Comparison of ENCODE assay signal across 15 mouse cellular contexts in genomic region chr7:107819442-107819841, GRCm38 (mm10). TPM values are rescaled to one million over a fixed set of nuclear protein-coding genes. Genes with fewer than 3 reads are reported as not detected.
DNase-seq lines count a peak whose midpoint lies in the region; ATAC-seq and TF ChIP-seq lines count a peak whose summit lies in the region.
"Had no signal": no experiment of that assay in that cellular context is flagged by ENCODE, and none has a peak within 500 bp of the region (broad histone marks: within the 10 kb centered on the region; RNA-seq: fewer than 3 reads in every experiment).

No protein-coding gene starts in this region.

- no peaks in the 10 kb centered on the region for H3K4me1 ChIP-seq in liver, embryonic 14.5 days (replicated peaks; ENCODE audit: control insufficient read depth in 2 of 2, insufficient read depth in 2 of 2, low read length in 1 of 2)
- H3K4me1 ChIP-seq in liver, embryonic 11.5 days (replicated peaks; ENCODE audit: control insufficient read depth, insufficient read depth, low read length), result no peaks in the 10 kb centered on the region
- H3K4me1 ChIP-seq in ES-E14 (ENCODE audit: control insufficient read depth in 2 of 2, insufficient read depth in 2 of 2, low read length in 2 of 2, poor library complexity in 1 of 2), result no peaks in the 10 kb centered on the region
- H3K4me1 ChIP-seq: hindbrain, embryonic 12.5 days had no signal

- H3K4me2 ChIP-seq in liver, embryonic 14.5 days (ENCODE audit: low read depth), result no peak overlapping the region
- no peak overlapping the region for H3K4me2 ChIP-seq in liver, embryonic 11.5 days
- H3K4me2 ChIP-seq: hindbrain, embryonic 12.5 days had no signal

- TF ChIP-seq CTCF in liver, embryonic 14.5 days (IDR thresholded peaks at IDR 0.05; ENCODE audit: low read depth), result peak; percentile 24; the same call in 1 of the 2 replicates

- no peak overlapping the region for H3K9ac ChIP-seq in liver, embryonic 14.5 days (replicated peaks)
- no peak overlapping the region for H3K9ac ChIP-seq in liver, embryonic 11.5 days (ENCODE audit: low read depth, low read length)
- no peak overlapping the region for H3K9ac ChIP-seq in ES-E14 (ENCODE audit: insufficient read depth, low read depth, low read length, poor library complexity, severe bottlenecking)
- H3K9ac ChIP-seq: hindbrain, embryonic 12.5 days had no signal

- no peaks in the 10 kb centered on the region for H3K36me3 ChIP-seq in liver, embryonic 14.5 days (replicated peaks; ENCODE audit: control insufficient read depth, insufficient read depth, low read depth)
- no peaks in the 10 kb centered on the region for H3K36me3 ChIP-seq in liver, embryonic 11.5 days (ENCODE audit: control insufficient read depth, insufficient read depth, low read length)
- H3K36me3 ChIP-seq in ES-E14 (ENCODE audit: control insufficient read depth, insufficient read depth, low read length, poor library complexity, severe bottlenecking), result no peaks in the 10 kb centered on the region
- H3K36me3 ChIP-seq: hindbrain, embryonic 12.5 days had no signal

- no peak overlapping the region for H3K27ac ChIP-seq in liver, embryonic 14.5 days
- no peak overlapping the region for H3K27ac ChIP-seq in liver, embryonic 11.5 days (ENCODE audit: low read depth, low read length)
- H3K27ac ChIP-seq in ES-E14 (ENCODE audit: insufficient read depth, low read depth, low read length, poor library complexity, severe bottlenecking), result no peak overlapping the region
- H3K27ac ChIP-seq: hindbrain, embryonic 12.5 days; macrophage had no signal

- TF ChIP-seq EP300 in liver, embryonic 14.5 days (IDR thresholded peaks at IDR 0.05; ENCODE audit: low read depth), result no peak

- intact Hi-C loops in heart, postnatal 36 days (cut with DNase I), result no loop called here

- H3K9me3 ChIP-seq in liver, embryonic 14.5 days (ENCODE audit: control insufficient read depth, low read length), result no peaks in the 10 kb centered on the region
- H3K9me3 ChIP-seq in liver, embryonic 11.5 days (ENCODE audit: control insufficient read depth, low read length), result no peaks in the 10 kb centered on the region
- H3K9me3 ChIP-seq in ES-E14 (ENCODE audit: control insufficient read depth, insufficient read depth, low read depth, low read length), result no peaks in the 10 kb centered on the region
- H3K9me3 ChIP-seq: hindbrain, embryonic 12.5 days had no signal

- in situ Hi-C loops in ES-E14 (cut with MboI; ENCODE audit: low sequenced_read_pairs in 2 of 2, unreplicated experiment in 2 of 2), result no loop called here

- DNase-seq in heart, adult 8-10 months (ENCODE audit: low spot score), result peak; percentile 2
- DNase-seq in heart, postnatal 36 days, result no peak
- no peak for DNase-seq in liver, embryonic 14.5 days (ENCODE audit: low read depth in 3 of 3, low spot score in 3 of 3)
- DNase-seq in liver, embryonic 11.5 days (ENCODE audit: low spot score), result no peak
- DNase-seq in ES-E14 (ENCODE audit: low read depth, low spot score), result peak; percentile 17
- DNase-seq in induced T-regulatory cell, adult 2 months (ENCODE audit: low read depth), result peak; percentile 3
- no peak for DNase-seq in spleen, adult 18-20 months
- DNase-seq in right cerebral cortex, adult 18-20 months, result no peak
- DNase-seq: left cerebral cortex, postnatal 4 days had no signal

- ATAC-seq in liver, embryonic 14.5 days (ENCODE audit: insufficient read depth), result no peak
- no peak for ATAC-seq in liver, embryonic 11.5 days (replicated peaks; ENCODE audit: low FRiP score)

- H3K27me3 ChIP-seq in liver, embryonic 14.5 days (ENCODE audit: control insufficient read depth, insufficient read depth, low read length), result no peaks in the 10 kb centered on the region
- no peaks in the 10 kb centered on the region for H3K27me3 ChIP-seq in liver, embryonic 11.5 days (replicated peaks; ENCODE audit: control insufficient read depth, insufficient read depth, low read length)
- H3K27me3 ChIP-seq: hindbrain, embryonic 12.5 days had no signal

- no peak overlapping the region for H3K4me3 ChIP-seq in liver, embryonic 14.5 days (ENCODE audit: insufficient read depth in 1 of 2, low read depth in 2 of 2, low read length in 2 of 2)
- H3K4me3 ChIP-seq in liver, embryonic 11.5 days (ENCODE audit: low read depth, low read length), result no peak overlapping the region
- no peak overlapping the region for H3K4me3 ChIP-seq in ES-E14 (ENCODE audit: insufficient read depth in 1 of 2, low read depth in 1 of 2, low read length in 2 of 2, poor library complexity in 1 of 2, severe bottlenecking in 1 of 2)
- H3K4me3 ChIP-seq: hindbrain, embryonic 12.5 days had no signal

TF ChIP-seq in ES-E14, 5 proteins besides CTCF, POLR2A, EP300 and RAD21:
- TF ChIP-seq ZC3H11A (IDR thresholded peaks at IDR 0.05; ENCODE audit: borderline replicate concordance, low read depth, low read length) (peak; percentile 13; the same call in 1 of the 2 replicates), HCFC1 (IDR thresholded peaks at IDR 0.05; ENCODE audit: borderline replicate concordance, insufficient read depth, low read length) (no peak), CHD2 (IDR thresholded peaks at IDR 0.05; ENCODE audit: low read depth, low read length) (no peak)

RNA-seq across cellular contexts. Expression of gene Olfr469, which starts 5.9 kb away (rescaled TPM):
- not detected for total RNA-seq in heart, adult 8-10 months (2022)
- not detected for total RNA-seq in heart, postnatal 36 days (2021)
- not detected in 2 replicates for polyA plus RNA-seq in liver, embryonic 14.5 days (2012; rRNA removed)
- polyA plus RNA-seq in liver, embryonic 14.5 days (2014; fragmentation: Nextera tagmentation; extraction: Ambion mirVana), result not detected in 2 replicates
- polyA plus RNA-seq in liver, embryonic 11.5 days (2014; fragmentation: Nextera tagmentation; extraction: Ambion mirVana), result not detected in 2 replicates
- total RNA-seq in ES-E14 (2012; rRNA removed), result not detected in 2 replicates
- total RNA-seq: adrenal gland, adult 18-20 months; left cerebral cortex, postnatal 4 days had no signal
- polyA plus RNA-seq: forebrain, embryonic 11.5 days; gonadal fat pad, adult 2 months; hindbrain, embryonic 12.5 days; macrophage; urinary bladder, adult 2 months had no signal

RNA-seq across cellular contexts. Expression of gene Olfr467, which starts 7.4 kb away (rescaled TPM):
- total RNA-seq in heart, adult 8-10 months (2022), result not detected
- total RNA-seq in heart, postnatal 36 days (2021), result not detected
- not detected in 2 replicates for polyA plus RNA-seq in liver, embryonic 14.5 days (2012; rRNA removed)
- not detected in 2 replicates for polyA plus RNA-seq in liver, embryonic 14.5 days (2014; fragmentation: Nextera tagmentation; extraction: Ambion mirVana)
- not detected in 2 replicates for polyA plus RNA-seq in liver, embryonic 11.5 days (2014; fragmentation: Nextera tagmentation; extraction: Ambion mirVana)
- total RNA-seq in ES-E14 (2012; rRNA removed), result not detected in 2 replicates
- total RNA-seq: adrenal gland, adult 18-20 months; left cerebral cortex, postnatal 4 days had no signal
- polyA plus RNA-seq: forebrain, embryonic 11.5 days; hindbrain, embryonic 12.5 days; macrophage; urinary bladder, adult 2 months had no signal

RNA-seq across cellular contexts. Expression of gene Ovch2, which starts 18.4 kb away (rescaled TPM):
- total RNA-seq in heart, adult 8-10 months (2022), result not detected
- not detected for total RNA-seq in heart, postnatal 36 days (2021)
- not detected in 2 replicates for polyA plus RNA-seq in liver, embryonic 14.5 days (2012; rRNA removed)
- polyA plus RNA-seq in liver, embryonic 14.5 days (2014; fragmentation: Nextera tagmentation; extraction: Ambion mirVana), result not detected in 2 replicates
- polyA plus RNA-seq in liver, embryonic 11.5 days (2014; fragmentation: Nextera tagmentation; extraction: Ambion mirVana), result not detected in 2 replicates
- not detected in 2 replicates for total RNA-seq in ES-E14 (2012; rRNA removed)
- total RNA-seq: adrenal gland, adult 18-20 months; left cerebral cortex, postnatal 4 days had no signal
- polyA plus RNA-seq: forebrain, embryonic 11.5 days; hindbrain, embryonic 12.5 days; macrophage; urinary bladder, adult 2 months had no signal

RNA-seq across cellular contexts. Expression of gene Olfr470, which starts 27.8 kb away (rescaled TPM):
- total RNA-seq in heart, adult 8-10 months (2022), result not detected
- not detected for total RNA-seq in heart, postnatal 36 days (2021)
- not detected in 2 replicates for polyA plus RNA-seq in liver, embryonic 14.5 days (2012; rRNA removed)
- not detected in 2 replicates for polyA plus RNA-seq in liver, embryonic 14.5 days (2014; fragmentation: Nextera tagmentation; extraction: Ambion mirVana)
- not detected in 2 replicates for polyA plus RNA-seq in liver, embryonic 11.5 days (2014; fragmentation: Nextera tagmentation; extraction: Ambion mirVana)
- total RNA-seq in ES-E14 (2012; rRNA removed), result not detected in 2 replicates
- total RNA-seq: adrenal gland, adult 18-20 months; left cerebral cortex, postnatal 4 days had no signal
- polyA plus RNA-seq: forebrain, embryonic 11.5 days; gonadal fat pad, adult 2 months; hindbrain, embryonic 12.5 days; macrophage; urinary bladder, adult 2 months had no signal

Comparison
In these comparisons a context has a peak if more than half of its experiments do, and no peak if none do; other contexts are left out.
1. DNase-seq: peak in heart, adult 8-10 months (single experiment), ES-E14 (single experiment) and induced T-regulatory cell, adult 2 months (single experiment); none in heart, postnatal 36 days (0 of 2), liver, embryonic 14.5 days (0 of 3), liver, embryonic 11.5 days (single experiment), spleen, adult 18-20 months (0 of 2) and right cerebral cortex, adult 18-20 months (single experiment).